Mouse (Mus musculus): Measurements from ENCODE around the gene Tsga13. TPM values are rescaled to one million over a fixed set of nuclear protein-coding genes. Genes with fewer than 3 reads are reported as not detected.

Tsga13 gene
- polyA plus RNA-seq, 1 experiment, result not detected

GRCm38 (mm10) chr6:30920834-30921675 lies 5.7 kb upstream of the Tsga13 start:
- H3K27ac ChIP-seq (ENCODE audit: control insufficient read depth, insufficient read depth, low read length), result no peak overlapping the region
- no peak for DNase-seq
- WGBS, result 45% methylated on average over 21 of the region's 21 CpGs
- H3K4me1 ChIP-seq (replicated peaks; ENCODE audit: control insufficient read depth, insufficient read depth, low read length), result no peaks in the 10 kb centered on the region
- H3K4me3 ChIP-seq (ENCODE audit: control insufficient read depth, insufficient read depth, low read length), result no peak overlapping the region
- no peaks in the 10 kb centered on the region for H3K36me3 ChIP-seq (ENCODE audit: control insufficient read depth, insufficient read depth, low read length)
- TF ChIP-seq CTCF (IDR thresholded peaks at IDR 0.05; ENCODE audit: borderline replicate concordance, control insufficient read depth, extremely low read depth, insufficient read depth, low read length, poor library complexity) (no peak), POLR2A (IDR thresholded peaks at IDR 0.05; ENCODE audit: control insufficient read depth, extremely low read depth, insufficient read depth, low read length, poor library complexity) (no peak)
- H3K27me3 ChIP-seq (ENCODE audit: control insufficient read depth, insufficient read depth, low read length), result no peaks in the 10 kb centered on the region

- H3K27ac ChIP-seq (ENCODE audit: control insufficient read depth, insufficient read depth, low read length), result no peak overlapping the region
- no peak for DNase-seq
- H3K4me3 ChIP-seq (ENCODE audit: control insufficient read depth, insufficient read depth, low read length), result no peak overlapping the region
- 83% methylated on average over 3 of the region's 3 CpGs for WGBS
- H3K4me1 ChIP-seq (replicated peaks; ENCODE audit: control insufficient read depth, insufficient read depth, low read length), result no peaks in the 10 kb centered on the region
- TF ChIP-seq POLR2A (IDR thresholded peaks at IDR 0.05; ENCODE audit: control insufficient read depth, extremely low read depth, insufficient read depth, low read length, poor library complexity), result no peak
- H3K36me3 ChIP-seq (ENCODE audit: control insufficient read depth, insufficient read depth, low read length), result no peaks in the 10 kb centered on the region
- no peaks in the 10 kb centered on the region for H3K27me3 ChIP-seq (ENCODE audit: control insufficient read depth, insufficient read depth, low read length)
Observed at GRCm38 (mm10) chr6:30907970-30908369, 7.4 kb downstream of the Tsga13 start.

DNA sequence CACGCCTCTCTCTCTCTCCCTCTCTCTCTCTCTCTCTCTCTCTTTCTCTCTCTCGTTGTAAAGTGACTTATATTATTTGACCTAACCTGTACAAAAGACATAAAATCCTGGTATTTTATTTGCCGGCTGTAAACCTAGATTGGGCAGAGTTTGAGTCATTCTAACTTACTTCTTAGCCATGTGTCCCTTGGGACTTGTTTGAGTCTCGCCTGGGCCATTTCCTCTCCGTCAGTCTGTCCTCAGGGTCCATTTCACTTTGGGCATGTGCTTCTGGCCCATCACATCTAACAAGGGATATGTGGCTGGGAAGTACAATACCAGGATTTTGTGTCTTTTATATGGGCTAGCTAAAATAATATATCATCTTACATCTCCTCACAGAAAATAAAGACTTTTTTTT lies 10.5 kb downstream of the Tsga13 start:
- TF ChIP-seq CTCF (IDR thresholded peaks at IDR 0.05; ENCODE audit: borderline replicate concordance, control insufficient read depth, extremely low read depth, insufficient read depth, low read length, poor library complexity) (no peak), POLR2A (IDR thresholded peaks at IDR 0.05; ENCODE audit: control insufficient read depth, extremely low read depth, insufficient read depth, low read length, poor library complexity) (no peak)
- H3K36me3 ChIP-seq (ENCODE audit: control insufficient read depth, insufficient read depth, low read length), result no peaks in the 10 kb centered on the region
- H3K4me1 ChIP-seq (replicated peaks; ENCODE audit: control insufficient read depth, insufficient read depth, low read length), result no peaks in the 10 kb centered on the region
- DNase-seq, result no peak
- WGBS, result 86% methylated on average over 5 of the region's 5 CpGs
- no peaks in the 10 kb centered on the region for H3K27me3 ChIP-seq (ENCODE audit: control insufficient read depth, insufficient read depth, low read length)
- no peak overlapping the region for H3K27ac ChIP-seq (ENCODE audit: control insufficient read depth, insufficient read depth, low read length)
- H3K4me3 ChIP-seq (ENCODE audit: control insufficient read depth, insufficient read depth, low read length), result no peak overlapping the region

- TF ChIP-seq CTCF (IDR thresholded peaks at IDR 0.05; ENCODE audit: borderline replicate concordance, control insufficient read depth, extremely low read depth, insufficient read depth, low read length, poor library complexity) (no peak), POLR2A (IDR thresholded peaks at IDR 0.05; ENCODE audit: control insufficient read depth, extremely low read depth, insufficient read depth, low read length, poor library complexity) (no peak)
- H3K27me3 ChIP-seq (ENCODE audit: control insufficient read depth, insufficient read depth, low read length), result no peaks in the 10 kb centered on the region
- no peak overlapping the region for H3K4me3 ChIP-seq (ENCODE audit: control insufficient read depth, insufficient read depth, low read length)
- DNase-seq, result no peak
- no peaks in the 10 kb centered on the region for H3K36me3 ChIP-seq (ENCODE audit: control insufficient read depth, insufficient read depth, low read length)
- no peaks in the 10 kb centered on the region for H3K4me1 ChIP-seq (replicated peaks; ENCODE audit: control insufficient read depth, insufficient read depth, low read length)
- WGBS, result 36% methylated on average over 3 of the region's 3 CpGs
- no peak overlapping the region for H3K27ac ChIP-seq (ENCODE audit: control insufficient read depth, insufficient read depth, low read length)
Observed at GRCm38 (mm10) chr6:30904033-30904432, 11.3 kb downstream of the Tsga13 start.

DNA sequence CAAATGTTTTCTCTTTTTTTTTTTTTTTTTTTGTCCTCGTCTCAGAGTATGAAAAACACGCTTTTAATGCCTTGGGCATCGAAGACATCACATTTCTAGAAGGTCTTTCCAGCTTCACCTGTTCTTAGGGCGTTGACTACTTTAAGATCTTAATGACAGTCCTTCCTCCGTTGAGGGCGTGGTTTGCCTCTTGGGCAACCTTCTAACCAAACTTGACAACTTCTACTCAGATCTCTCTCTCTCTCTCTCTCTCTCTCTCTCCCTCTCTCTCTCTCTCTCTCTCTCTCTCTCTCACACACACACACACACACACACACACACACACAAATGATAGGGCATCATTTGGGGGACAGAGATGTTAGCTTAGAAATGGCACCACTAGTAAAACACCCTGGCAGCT lies 17.9 kb downstream of the Tsga13 start:
- DNase-seq, result no peak
- Histone ChIP-seq H3K27me3 (ENCODE audit: control insufficient read depth, insufficient read depth, low read length) (no peaks in the 10 kb centered on the region), H3K36me3 (ENCODE audit: control insufficient read depth, insufficient read depth, low read length) (no peaks in the 10 kb centered on the region), H3K4me1 (replicated peaks; ENCODE audit: control insufficient read depth, insufficient read depth, low read length) (peaks cover 8% of the 10 kb centered on the region; the same call in 1 of the 2 replicates), H3K27ac (ENCODE audit: control insufficient read depth, insufficient read depth, low read length) (no peak overlapping the region), H3K4me3 (ENCODE audit: control insufficient read depth, insufficient read depth, low read length) (no peak overlapping the region)
- no peak for TF ChIP-seq POLR2A (IDR thresholded peaks at IDR 0.05; ENCODE audit: control insufficient read depth, extremely low read depth, insufficient read depth, low read length, poor library complexity)
- no peak for TF ChIP-seq CTCF (IDR thresholded peaks at IDR 0.05; ENCODE audit: borderline replicate concordance, control insufficient read depth, extremely low read depth, insufficient read depth, low read length, poor library complexity)
- WGBS, result 76% methylated on average over 6 of the region's 6 CpGs

DNA sequence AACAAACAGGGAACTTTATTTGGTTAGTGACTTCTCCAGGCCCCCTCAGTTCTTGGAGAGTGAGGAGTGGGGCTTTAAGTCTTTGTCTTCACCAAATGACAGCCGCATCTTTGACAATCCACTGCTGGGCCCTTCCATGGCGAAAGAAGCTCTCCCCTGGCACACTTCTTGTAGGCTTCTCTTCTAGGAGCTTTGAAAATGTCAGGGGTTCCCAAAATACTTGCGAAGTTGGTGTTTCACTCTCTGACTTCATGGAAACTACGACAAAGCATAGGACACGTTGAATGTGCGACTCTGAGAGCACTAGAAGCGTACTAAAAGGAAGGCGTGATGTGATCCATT lies 18.4 kb downstream of the Tsga13 start:
- no peak overlapping the region for H3K27ac ChIP-seq (ENCODE audit: control insufficient read depth, insufficient read depth, low read length)
- H3K4me1 ChIP-seq (replicated peaks; ENCODE audit: control insufficient read depth, insufficient read depth, low read length), result peaks cover 8% of the 10 kb centered on the region; the same call in 1 of the 2 replicates
- no peak for DNase-seq
- H3K4me3 ChIP-seq (ENCODE audit: control insufficient read depth, insufficient read depth, low read length), result peak overlapping the region; percentile 7; the same call in 1 of the 2 replicates
- no peaks in the 10 kb centered on the region for H3K27me3 ChIP-seq (ENCODE audit: control insufficient read depth, insufficient read depth, low read length)
- TF ChIP-seq POLR2A (IDR thresholded peaks at IDR 0.05; ENCODE audit: control insufficient read depth, extremely low read depth, insufficient read depth, low read length, poor library complexity) (no peak), CTCF (IDR thresholded peaks at IDR 0.05; ENCODE audit: borderline replicate concordance, control insufficient read depth, extremely low read depth, insufficient read depth, low read length, poor library complexity) (no peak)
- H3K36me3 ChIP-seq (ENCODE audit: control insufficient read depth, insufficient read depth, low read length), result no peaks in the 10 kb centered on the region
- 42% methylated on average over 8 of the region's 8 CpGs for WGBS

Measured in thymus, adult 2 months (tissue).